Comparison of ENCODE assay signal across 8 mouse cellular contexts in genomic region chr14:79206210-79206609, GRCm38 (mm10). TPM values are rescaled to one million over a fixed set of nuclear protein-coding genes. Genes with fewer than 3 reads are reported as not detected.
DNase-seq lines count a peak whose midpoint lies in the region; ATAC-seq and TF ChIP-seq lines count a peak whose summit lies in the region.

No protein-coding gene starts in this region.

- peak; percentile 97 for DNase-seq in heart, adult 11 months
- DNase-seq in forebrain, embryonic 11.5 days (ENCODE audit: low spot score) = peak; percentile 48
- peak; percentile 82 for DNase-seq in kidney, postnatal 14 days
- DNase-seq in lung, adult 2 months = peak; percentile 21
- DNase-seq in right cerebral cortex, adult 18-20 months = peak; percentile 70
- DNase-seq in spleen, adult 12 weeks (ENCODE audit: low spot score) = no peak

- H3K27ac ChIP-seq in heart, embryonic 12.5 days (ENCODE audit: poor library complexity, severe bottlenecking) = no peak overlapping the region
- H3K27ac ChIP-seq in forebrain, embryonic 11.5 days (ENCODE audit: low read depth, low read length) = peak overlapping the region; percentile 59; the same call in 1 of the 2 replicates
- H3K27ac ChIP-seq in heart, embryonic 16.5 days (ENCODE audit: low read length) = no peak overlapping the region

- no peak overlapping the region for H3K9ac ChIP-seq in heart, embryonic 12.5 days
- H3K9ac ChIP-seq in forebrain, embryonic 11.5 days (ENCODE audit: low read length) = no peak overlapping the region; the same call in 1 of the 2 replicates
- no peak overlapping the region for H3K9ac ChIP-seq in heart, embryonic 16.5 days (ENCODE audit: low read length)

- H3K9me3 ChIP-seq in heart, embryonic 12.5 days (replicated peaks) = no peaks in the 10 kb centered on the region
- no peaks in the 10 kb centered on the region for H3K9me3 ChIP-seq in forebrain, embryonic 11.5 days (ENCODE audit: control insufficient read depth, low read length)
- no peaks in the 10 kb centered on the region for H3K9me3 ChIP-seq in heart, embryonic 16.5 days (replicated peaks; ENCODE audit: control insufficient read depth, low read length)

- peaks cover 12% of the 10 kb centered on the region for H3K4me1 ChIP-seq in heart, embryonic 12.5 days (replicated peaks)
- peaks cover 17% of the 10 kb centered on the region for H3K4me1 ChIP-seq in forebrain, embryonic 11.5 days (replicated peaks; ENCODE audit: control insufficient read depth, insufficient read depth, low read length)
- no peaks in the 10 kb centered on the region; the same call in 1 of the 2 replicates for H3K4me1 ChIP-seq in heart, embryonic 16.5 days (ENCODE audit: control insufficient read depth, insufficient read depth, low read length)
- peaks cover 2% of the 10 kb centered on the region; the same call in 1 of the 2 replicates for H3K4me1 ChIP-seq in lung, adult 2 months (ENCODE audit: control insufficient read depth, insufficient read depth, low read length)

- H3K4me2 ChIP-seq in heart, embryonic 12.5 days = no peak overlapping the region
- no peak overlapping the region for H3K4me2 ChIP-seq in forebrain, embryonic 11.5 days (ENCODE audit: low read depth, low read length, severe bottlenecking)
- no peak overlapping the region for H3K4me2 ChIP-seq in heart, embryonic 16.5 days (ENCODE audit: low read depth, low read length)

- no peak for ATAC-seq in heart, embryonic 12.5 days (ENCODE audit: insufficient number of reproducible peaks, low FRiP score)
- ATAC-seq in forebrain, embryonic 11.5 days (replicated peaks; ENCODE audit: low FRiP score) = no peak
- ATAC-seq in heart, embryonic 16.5 days (replicated peaks; ENCODE audit: extremely low read depth, insufficient read depth, low FRiP score) = 0 out of 2 replicates have a peak, but pooled peaks have one; percentile 41

- no peak for TF ChIP-seq POLR2A in lung, adult 2 months (IDR thresholded peaks at IDR 0.05; ENCODE audit: borderline replicate concordance, extremely low read depth, low read depth, low read length)

- TF ChIP-seq CTCF in lung, adult 2 months (IDR thresholded peaks at IDR 0.05; ENCODE audit: insufficient read depth, low read length) = no peak

- no peaks in the 10 kb centered on the region for H3K36me3 ChIP-seq in heart, embryonic 12.5 days
- no peaks in the 10 kb centered on the region for H3K36me3 ChIP-seq in forebrain, embryonic 11.5 days (ENCODE audit: control insufficient read depth, insufficient read depth, low read length)
- peaks cover 2% of the 10 kb centered on the region; the same call in 1 of the 2 replicates for H3K36me3 ChIP-seq in heart, embryonic 16.5 days (ENCODE audit: control insufficient read depth, insufficient read depth)

- H3K4me3 ChIP-seq in heart, embryonic 12.5 days = no peak overlapping the region
- H3K4me3 ChIP-seq in forebrain, embryonic 11.5 days (ENCODE audit: low read depth, low read length) = no peak overlapping the region
- H3K4me3 ChIP-seq in heart, embryonic 16.5 days (ENCODE audit: low read length) = no peak overlapping the region
- H3K4me3 ChIP-seq in lung, adult 2 months (replicated peaks; ENCODE audit: extremely low read depth, low read depth, low read length) = no peak overlapping the region

- 60% methylated on average over 11 of the region's 11 CpGs for WGBS in heart, embryonic 12.5 days
- 72% methylated on average over 11 of the region's 11 CpGs for WGBS in forebrain, embryonic 11.5 days
- WGBS in heart, embryonic 16.5 days = 48% methylated on average over 11 of the region's 11 CpGs
- WGBS in lung, adult 2 months = 35% methylated on average over 11 of the region's 11 CpGs

- H3K27me3 ChIP-seq in heart, embryonic 12.5 days (replicated peaks) = 0 out of 2 replicates have a peak, but pooled peaks cover 4% of the 10 kb centered on the region
- no peaks in the 10 kb centered on the region for H3K27me3 ChIP-seq in forebrain, embryonic 11.5 days (ENCODE audit: control insufficient read depth, insufficient read depth, low read length)
- no peaks in the 10 kb centered on the region for H3K27me3 ChIP-seq in heart, embryonic 16.5 days (ENCODE audit: control insufficient read depth, insufficient read depth, low read length)

RNA-seq across cellular contexts. Expression of gene Zfp957, which starts 41.0 kb away (rescaled TPM):
- polyA plus RNA-seq in heart, embryonic 12.5 days (2016; fragmentation: Nextera tagmentation; extraction: Ambion mirVana) = not detected in 2 replicates
- not detected in 2 replicates for polyA plus RNA-seq in forebrain, embryonic 11.5 days (2014; fragmentation: Nextera tagmentation; extraction: Ambion mirVana)
- polyA plus RNA-seq in heart, embryonic 16.5 days (2015; fragmentation: Nextera tagmentation; extraction: Ambion mirVana) = 0.13 TPM in 1 of 2 replicates, not detected in the other
- not detected in 2 replicates for polyA plus RNA-seq in lung, adult 2 months (2012; rRNA removed)
